Mouse (Mus musculus): ENCODE measurements around the gene Slco6d1.

DNA sequence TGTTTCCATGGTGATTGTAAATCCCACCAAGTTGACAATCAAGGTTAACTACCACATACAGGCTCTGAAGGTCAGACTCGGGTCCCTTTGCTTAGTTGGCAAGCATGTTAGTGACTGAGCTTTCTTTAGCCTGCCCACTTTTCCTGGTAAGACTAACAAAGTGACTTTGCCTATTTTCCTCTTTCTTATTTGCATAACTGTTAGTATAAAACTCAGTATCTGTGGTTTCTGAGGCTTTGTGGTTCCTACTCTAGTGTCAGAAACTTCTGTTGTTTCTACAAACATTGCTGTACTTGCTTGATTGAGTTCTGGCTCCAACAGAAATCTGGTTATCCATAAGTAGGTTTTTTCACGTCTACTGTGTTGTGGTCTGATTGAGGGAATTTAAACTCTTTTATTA lies 124.4 kb downstream of the Slco6d1 start:
- no peak for TF ChIP-seq POLR2A (IDR thresholded peaks at IDR 0.05; ENCODE audit: borderline replicate concordance, extremely low read depth, low read depth, low read length)
- TF ChIP-seq CTCF (IDR thresholded peaks at IDR 0.05; ENCODE audit: insufficient read depth, low read length): no peak

All from lung, adult 2 months (tissue).